Mouse (Mus musculus): ENCODE measurements around the gene Tob2. TPM values are rescaled to one million over a fixed set of nuclear protein-coding genes. Genes with fewer than 3 reads are reported as not detected.

Tob2 gene
- polyA plus RNA-seq, 1 experiment = 37.9 TPM

GRCm38 (mm10) chr15:81818404-81818803 is 40.2 kb downstream of the Tob2 start:
- H3K36me3 ChIP-seq (ENCODE audit: control insufficient read depth, insufficient read depth) = peaks cover 61% of the 10 kb centered on the region
- H3K4me2 ChIP-seq (ENCODE audit: low read depth) = no peak overlapping the region
- H3K27me3 ChIP-seq (ENCODE audit: control insufficient read depth, insufficient read depth, insufficient read length) = no peaks in the 10 kb centered on the region
- TF ChIP-seq MAX (IDR thresholded peaks at IDR 0.05; ENCODE audit: low read depth) (no peak), TCF3 (IDR thresholded peaks at IDR 0.05; ENCODE audit: insufficient read length, low read depth) (no peak), E2F4 (IDR thresholded peaks at IDR 0.05; ENCODE audit: insufficient read depth) (no peak), REST (IDR thresholded peaks at IDR 0.05; ENCODE audit: insufficient read depth, insufficient read length) (no peak), POLR2A (IDR thresholded peaks at IDR 0.05; ENCODE audit: insufficient read length, low read depth) (no peak), POLR2AphosphoS2 (IDR thresholded peaks at IDR 0.05; ENCODE audit: insufficient read length, low read depth) (no peak), SRF (IDR thresholded peaks at IDR 0.05; ENCODE audit: control insufficient read depth, insufficient read length, low read depth) (no peak), USF1 (IDR thresholded peaks at IDR 0.05; ENCODE audit: low read depth) (no peak), CEBPB (IDR thresholded peaks at IDR 0.05; ENCODE audit: insufficient read depth, poor library complexity, severe bottlenecking) (no peak), MYOG (IDR thresholded peaks at IDR 0.05; ENCODE audit: control insufficient read depth in 1 of 3, insufficient read depth in 1 of 3, insufficient read length in 2 of 3, low read depth in 2 of 3) (no peak), MYOD1 (IDR thresholded peaks at IDR 0.05; ENCODE audit: control insufficient read depth in 1 of 3, insufficient read length in 2 of 3, low read depth in 2 of 3) (no peak), TCF12 (IDR thresholded peaks at IDR 0.05; ENCODE audit: insufficient read depth, poor library complexity, severe bottlenecking) (no peak)
- H3K79me2 ChIP-seq (ENCODE audit: control insufficient read depth, insufficient read depth) = peaks cover 9% of the 10 kb centered on the region
- H3K4me3 ChIP-seq = no peak overlapping the region
- no peak overlapping the region for H3ac ChIP-seq (ENCODE audit: control insufficient read depth, insufficient read length)

- Histone ChIP-seq H3ac (ENCODE audit: control insufficient read depth, insufficient read length) (no peak overlapping the region), H3K27me3 (ENCODE audit: control insufficient read depth, insufficient read depth, insufficient read length) (no peaks in the 10 kb centered on the region), H3K36me3 (ENCODE audit: control insufficient read depth, insufficient read depth) (peaks cover 34% of the 10 kb centered on the region), H3K79me2 (ENCODE audit: control insufficient read depth, insufficient read depth) (peaks cover 26% of the 10 kb centered on the region), H3K4me3 (no peak overlapping the region), H3K4me2 (ENCODE audit: low read depth) (no peak overlapping the region)
- TF ChIP-seq E2F4 (IDR thresholded peaks at IDR 0.05; ENCODE audit: insufficient read depth) (no peak), USF1 (IDR thresholded peaks at IDR 0.05; ENCODE audit: low read depth) (no peak), MYOG (IDR thresholded peaks at IDR 0.05; ENCODE audit: control insufficient read depth in 1 of 3, insufficient read depth in 1 of 3, insufficient read length in 2 of 3, low read depth in 2 of 3) (no peak), REST (IDR thresholded peaks at IDR 0.05; ENCODE audit: insufficient read depth, insufficient read length) (no peak), CEBPB (IDR thresholded peaks at IDR 0.05; ENCODE audit: insufficient read depth, poor library complexity, severe bottlenecking) (no peak), MYOD1 (IDR thresholded peaks at IDR 0.05; ENCODE audit: control insufficient read depth in 1 of 3, insufficient read length in 2 of 3, low read depth in 2 of 3) (no peak), TCF3 (IDR thresholded peaks at IDR 0.05; ENCODE audit: insufficient read length, low read depth) (no peak), POLR2AphosphoS2 (IDR thresholded peaks at IDR 0.05; ENCODE audit: insufficient read length, low read depth) (no peak), MAX (IDR thresholded peaks at IDR 0.05; ENCODE audit: low read depth) (no peak), SRF (IDR thresholded peaks at IDR 0.05; ENCODE audit: control insufficient read depth, insufficient read length, low read depth) (no peak), POLR2A (IDR thresholded peaks at IDR 0.05; ENCODE audit: insufficient read length, low read depth) (no peak), TCF12 (IDR thresholded peaks at IDR 0.05; ENCODE audit: insufficient read depth, poor library complexity, severe bottlenecking) (no peak)
Measured at GRCm38 (mm10) chr15:81814716-81815370, 43.8 kb downstream of the Tob2 start.

GRCm38 (mm10) chr15:81813986-81814705 is 44.5 kb downstream of the Tob2 start:
- TF ChIP-seq USF1 (IDR thresholded peaks at IDR 0.05; ENCODE audit: low read depth) = no peak
- no peak for TF ChIP-seq MAX (IDR thresholded peaks at IDR 0.05; ENCODE audit: low read depth)
- no peak for TF ChIP-seq TCF3 (IDR thresholded peaks at IDR 0.05; ENCODE audit: insufficient read length, low read depth)
- no peak for TF ChIP-seq CEBPB (IDR thresholded peaks at IDR 0.05; ENCODE audit: insufficient read depth, poor library complexity, severe bottlenecking)
- TF ChIP-seq POLR2AphosphoS2 (IDR thresholded peaks at IDR 0.05; ENCODE audit: insufficient read length, low read depth) = no peak

GRCm38 (mm10) chr15:81812696-81813631 is 45.6 kb downstream of the Tob2 start:
- peak overlapping the region; percentile 44 for H3K4me3 ChIP-seq
- H3K4me2 ChIP-seq (ENCODE audit: low read depth) = peak overlapping the region; percentile 99
- TF ChIP-seq MYOG (IDR thresholded peaks at IDR 0.05; ENCODE audit: control insufficient read depth in 1 of 3, insufficient read depth in 1 of 3, insufficient read length in 2 of 3, low read depth in 2 of 3) (no peak), E2F4 (IDR thresholded peaks at IDR 0.05; ENCODE audit: insufficient read depth) (no peak), CEBPB (IDR thresholded peaks at IDR 0.05; ENCODE audit: insufficient read depth, poor library complexity, severe bottlenecking) (no peak), TCF12 (IDR thresholded peaks at IDR 0.05; ENCODE audit: insufficient read depth, poor library complexity, severe bottlenecking) (no peak), POLR2AphosphoS2 (IDR thresholded peaks at IDR 0.05; ENCODE audit: insufficient read length, low read depth) (no peak)
- peaks cover 20% of the 10 kb centered on the region for H3K36me3 ChIP-seq (ENCODE audit: control insufficient read depth, insufficient read depth)
- peaks cover 26% of the 10 kb centered on the region for H3K79me2 ChIP-seq (ENCODE audit: control insufficient read depth, insufficient read depth)
- H3ac ChIP-seq (ENCODE audit: control insufficient read depth, insufficient read length) = no peak overlapping the region
- no peaks in the 10 kb centered on the region for H3K27me3 ChIP-seq (ENCODE audit: control insufficient read depth, insufficient read depth, insufficient read length)

More at GRCm38 (mm10) chr15:81813986-81814705, 44.5 kb downstream of the Tob2 start:
- Histone ChIP-seq H3ac (ENCODE audit: control insufficient read depth, insufficient read length) (no peak overlapping the region), H3K27me3 (ENCODE audit: control insufficient read depth, insufficient read depth, insufficient read length) (no peaks in the 10 kb centered on the region), H3K36me3 (ENCODE audit: control insufficient read depth, insufficient read depth) (peaks cover 29% of the 10 kb centered on the region), H3K79me2 (ENCODE audit: control insufficient read depth, insufficient read depth) (peaks cover 26% of the 10 kb centered on the region), H3K4me3 (no peak overlapping the region), H3K4me2 (ENCODE audit: low read depth) (no peak overlapping the region)
